Mouse (Mus musculus): Measurements from ENCODE around the gene Mast3. TPM values are rescaled to one million over a fixed set of nuclear protein-coding genes. Genes with fewer than 3 reads are reported as not detected.

Mast3 gene
- polyA plus RNA-seq, 1 experiment from 2014 or later, result 30.4 TPM

- CTCF ChIA-PET, result no interaction called here
- POLR2A ChIA-PET, result no interaction called here
- ATAC-seq (no peak), DNase-seq (ENCODE audit: low read depth, low spot score) (no peak)
- TF ChIP-seq CTCF (IDR thresholded peaks at IDR 0.05), result no peak
- no peaks in the 10 kb centered on the region for H3K27me3 ChIP-seq
- in situ Hi-C loops (cut with MboI; ENCODE audit: low pct_unique_long_range_greater_than_20kb), result no loop called here
These were observed 62.7 kb downstream of the Mast3 start for GRCm38 (mm10) chr8:70742176-70742575.

GRCm38 (mm10) chr8:70741661-70742060 lies 63.2 kb downstream of the Mast3 start:
- ChIA-PET CTCF (no interaction called here), POLR2A (no interaction called here)
- in situ Hi-C loops (cut with MboI; ENCODE audit: low pct_unique_long_range_greater_than_20kb), result no loop called here
- no peaks in the 10 kb centered on the region for H3K27me3 ChIP-seq
- no peak for TF ChIP-seq CTCF (IDR thresholded peaks at IDR 0.05)
- DNase-seq (ENCODE audit: low read depth, low spot score) (no peak), ATAC-seq (no peak)

- TF ChIP-seq CTCF (IDR thresholded peaks at IDR 0.05), result no peak
- no peak for ATAC-seq
- POLR2A ChIA-PET, result interaction anchor here (0.6 kb wide), 1 partner anchor 10 kb away, joined by 3 read pairs; no protein-coding TSS in a partner anchor
- no peaks in the 10 kb centered on the region for H3K27me3 ChIP-seq
- in situ Hi-C loops (cut with MboI; ENCODE audit: low pct_unique_long_range_greater_than_20kb), result no loop called here
- CTCF ChIA-PET, result no interaction called here
- no peak for DNase-seq (ENCODE audit: low read depth, low spot score)
These were observed 66.6 kb downstream of the Mast3 start for GRCm38 (mm10) chr8:70738211-70738610.

GRCm38 (mm10) chr8:70737705-70738104 lies 67.1 kb downstream of the Mast3 start:
- no peak for TF ChIP-seq CTCF (IDR thresholded peaks at IDR 0.05)
- no peak for DNase-seq (ENCODE audit: low read depth, low spot score)
- POLR2A ChIA-PET, result no interaction called here
- ATAC-seq, result no peak
- CTCF ChIA-PET, result no interaction called here
- in situ Hi-C loops (cut with MboI; ENCODE audit: low pct_unique_long_range_greater_than_20kb), result no loop called here
- H3K27me3 ChIP-seq, result no peaks in the 10 kb centered on the region

GRCm38 (mm10) chr8:70730956-70731355 lies 73.9 kb downstream of the Mast3 start:
- ATAC-seq (peak; percentile 34), DNase-seq (ENCODE audit: low read depth, low spot score) (no peak)
- no peak for TF ChIP-seq CTCF (IDR thresholded peaks at IDR 0.05)
- POLR2A ChIA-PET, result no interaction called here
- in situ Hi-C loops (cut with MboI; ENCODE audit: low pct_unique_long_range_greater_than_20kb), result no loop called here
- CTCF ChIA-PET, result no interaction called here
- no peaks in the 10 kb centered on the region for H3K27me3 ChIP-seq

GRCm38 (mm10) chr8:70729808-70730475 lies 74.9 kb downstream of the Mast3 start:
- ATAC-seq (no peak), DNase-seq (ENCODE audit: low read depth, low spot score) (no peak)
- in situ Hi-C loops (cut with MboI; ENCODE audit: low pct_unique_long_range_greater_than_20kb), result no loop called here
- CTCF ChIA-PET, result no interaction called here
- TF ChIP-seq CTCF (IDR thresholded peaks at IDR 0.05), result no peak
- POLR2A ChIA-PET, result no interaction called here
- no peaks in the 10 kb centered on the region for H3K27me3 ChIP-seq

Other genes starting within 250 kb of the Mast3 start
- gene Isyna1, start 210.7 kb downstream of the Mast3 start, polyA plus RNA-seq (2021), result 6.4 TPM
- gene Ssbp4, start 196.2 kb downstream of the Mast3 start, polyA plus RNA-seq (2021), result 253 TPM
- 0.04 TPM for gene Lrrc25, start 188.9 kb downstream of the Mast3 start, polyA plus RNA-seq (2021)
- gene Gdf15, start 172.6 kb downstream of the Mast3 start, polyA plus RNA-seq (2021), result 354 TPM
- 116 TPM for gene Pgpep1, start 144.7 kb downstream of the Mast3 start, polyA plus RNA-seq (2021)
- 189 TPM for gene Lsm4, start 131.8 kb downstream of the Mast3 start, polyA plus RNA-seq (2021)
- 376 TPM for gene Jund, start 106.1 kb downstream of the Mast3 start, polyA plus RNA-seq (2021)
- gene Iqcn, start 101.6 kb downstream of the Mast3 start, polyA plus RNA-seq (2021), result 0.06 TPM
- 1.1 TPM for gene Gm3336, start 86.5 kb downstream of the Mast3 start, polyA plus RNA-seq (2021)
- gene Pde4c, start 81.3 kb downstream of the Mast3 start, polyA plus RNA-seq (2021), result 15.0 TPM
- gene Rab3a, start 50.4 kb downstream of the Mast3 start, polyA plus RNA-seq (2021), result 35.0 TPM
- 85.2 TPM for gene Mpv17l2, start 44.1 kb downstream of the Mast3 start, polyA plus RNA-seq (2021)
- gene Pik3r2, start 28.3 kb downstream of the Mast3 start, polyA plus RNA-seq (2021), result 110 TPM
- gene Il12rb1, start 3.4 kb upstream of the Mast3 start, polyA plus RNA-seq (2021), result 0.80 TPM
- gene Arrdc2, start 34.7 kb upstream of the Mast3 start, polyA plus RNA-seq (2021), result 6.8 TPM
- 8.0 TPM for gene Kcnn1, start 58.2 kb upstream of the Mast3 start, polyA plus RNA-seq (2021)
- gene Ccdc124, start 68.9 kb upstream of the Mast3 start, polyA plus RNA-seq (2021), result 67.5 TPM
- gene Slc5a5, start 87.7 kb upstream of the Mast3 start, polyA plus RNA-seq (2021), result 0.08 TPM
- gene Rpl18a, start 92.4 kb upstream of the Mast3 start, polyA plus RNA-seq (2021), result 1,930 TPM
- 50.9 TPM for gene Map1s, start 100.9 kb upstream of the Mast3 start, polyA plus RNA-seq (2021)

All from Patski (cell line).